Mouse (Mus musculus) embryonic facial prominence, embryonic 15.5 days (tissue): ENCODE data around the gene Vtn. TPM values are rescaled to one million over a fixed set of nuclear protein-coding genes. Genes with fewer than 3 reads are reported as not detected.

Source experiments
- ATAC-seq: fragments of 200-750 bp; cut with Nextera tagmentation; 2 replicates; pipeline ENCODE4 v1.8.0; 2017; ENCODE audit warnings: low read depth, moderate TSS enrichment; ENCODE audit not compliant: insufficient number of reproducible peaks, low FRiP score, low TSS enrichment
- H3K27ac ChIP-seq: fragments of 300-500 bp; sonication (generic); replicated peaks from 2 replicates; pipeline ENCODE4 v1.5.1; 2015; ENCODE audit warnings: mild to moderate bottlenecking, inconsistent platforms
- H3K27me3 ChIP-seq: fragments of 300-500 bp; sonication (generic); 2 replicates; pipeline ENCODE4 v1.6.1; 2015; ENCODE audit warnings: inconsistent platforms
- H3K36me3 ChIP-seq: fragments of 300-500 bp; sonication (generic); 2 replicates; pipeline ENCODE4 v1.6.1; 2015; ENCODE audit warnings: mild to moderate bottlenecking, inconsistent platforms
- H3K4me1 ChIP-seq: fragments of 300-500 bp; sonication (generic); 2 replicates; pipeline ENCODE4 v1.6.1; 2015; ENCODE audit warnings: inconsistent platforms
- H3K4me2 ChIP-seq: fragments of 300-500 bp; sonication (generic); replicated peaks from 2 replicates; pipeline ENCODE4 v1.6.1; 2015; ENCODE audit warnings: mild to moderate bottlenecking, inconsistent platforms
- H3K4me3 ChIP-seq: fragments of 300-500 bp; sonication (generic); replicated peaks from 2 replicates; pipeline ENCODE4 v1.5.1; 2015; ENCODE audit warnings: mild to moderate bottlenecking, inconsistent platforms
- H3K9ac ChIP-seq: fragments of 300-500 bp; sonication (generic); 2 replicates; pipeline ENCODE4 v1.6.1; 2015; ENCODE audit warnings: inconsistent platforms
- H3K9me3 ChIP-seq: fragments of 300-500 bp; sonication (generic); replicated peaks from 2 replicates; pipeline ENCODE4 v1.6.1; 2016; ENCODE audit warnings: inconsistent platforms
- WGBS: fragments of 180-500 bp; shearing (Covaris S2); methylation state at CpG from one replicate; pipeline ENCODE4 v1.1.7; 2015; 5-methylcytosine and 5-hydroxymethylcytosine counted together
- polyA plus RNA-seq: library from polyadenylated mRNA; unstranded; fragments of >200 nt; fragmentation: Nextera tagmentation; extraction: Ambion mirVana; gene quantifications from 2 replicates; pipeline ENCODE4 v1.2.1, GENCODE M21; 2015

Vtn gene
- polyA plus RNA-seq, 1 experiment from 2014 or later, result 4.4 TPM

DNA sequence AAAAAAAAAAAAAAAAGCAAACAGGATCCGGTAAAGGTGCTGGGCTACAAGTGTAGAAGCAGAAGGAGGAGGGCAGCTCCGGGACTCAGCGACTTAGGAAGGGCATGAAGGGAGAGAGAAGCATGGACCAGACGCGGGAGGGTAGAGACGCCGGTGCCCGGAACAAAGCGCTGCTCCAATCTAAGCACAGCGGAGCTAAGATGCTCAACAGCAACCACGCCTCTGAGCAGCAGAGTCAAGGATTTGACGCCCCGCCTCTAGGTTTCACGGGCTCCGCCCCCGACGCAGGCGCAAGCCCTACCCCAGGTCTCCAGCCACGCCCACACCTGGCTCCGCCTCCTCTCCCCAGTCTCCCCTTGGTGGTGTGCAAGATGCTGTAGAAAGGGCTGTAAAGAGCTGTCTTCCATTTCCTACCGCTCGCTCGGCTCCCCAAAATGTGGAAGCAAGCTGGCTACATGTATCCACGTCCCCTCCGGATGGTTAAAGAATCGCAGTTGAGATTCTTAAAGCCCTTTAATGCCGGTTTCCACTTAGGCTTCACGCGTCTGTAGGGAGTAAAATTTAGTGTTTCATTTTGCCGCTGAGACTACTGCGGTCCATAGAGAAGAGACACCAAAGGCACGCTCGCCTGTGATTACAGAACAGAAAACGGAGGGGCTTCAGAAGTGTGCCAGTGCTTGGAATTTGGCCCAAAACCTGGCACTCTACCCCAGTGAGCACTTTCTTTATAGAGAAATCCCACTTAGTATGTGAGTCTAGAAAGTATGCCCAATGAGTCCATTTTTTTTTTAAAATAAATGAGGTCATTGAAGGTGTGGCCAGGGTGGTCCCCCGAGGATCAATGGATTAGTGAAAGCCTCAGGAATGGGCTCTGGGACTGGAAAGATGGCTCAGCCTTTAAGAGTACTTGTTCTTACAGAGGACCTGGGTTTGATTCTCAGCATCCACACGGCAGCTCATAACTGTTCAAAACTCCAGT is 1.1 kb upstream of the Vtn start, which contains the start of gene Sarm1:
Gene Sarm1, minus strand, starts transcription at position 211 of the 979 bp plus-strand sequence.
- H3K36me3 ChIP-seq, result no peaks in the 10 kb centered on the region
- H3K4me1 ChIP-seq, result peaks cover 18% of the 10 kb centered on the region

DNA sequence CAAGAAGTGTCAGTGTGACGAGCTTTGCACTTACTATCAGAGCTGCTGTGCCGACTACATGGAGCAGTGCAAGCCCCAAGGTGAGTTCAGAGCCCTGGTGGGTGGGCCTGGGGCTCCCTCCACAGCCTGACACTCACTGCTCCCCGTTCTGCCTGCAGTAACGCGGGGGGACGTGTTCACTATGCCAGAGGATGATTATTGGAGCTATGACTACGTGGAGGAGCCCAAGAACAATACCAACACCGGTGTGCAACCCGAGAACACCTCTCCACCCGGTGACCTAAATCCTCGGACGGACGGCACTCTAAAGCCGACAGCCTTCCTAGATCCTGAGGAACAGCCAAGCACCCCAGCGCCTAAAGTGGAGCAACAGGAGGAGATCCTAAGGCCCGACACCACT is 652 bp downstream of the Vtn start:
- peaks cover 51% of the 10 kb centered on the region for H3K27me3 ChIP-seq
- no peak overlapping the region for H3K4me2 ChIP-seq
- ATAC-seq, result no peak
- peaks cover 18% of the 10 kb centered on the region for H3K4me1 ChIP-seq
- no peaks in the 10 kb centered on the region for H3K36me3 ChIP-seq
- no peaks in the 10 kb centered on the region for H3K9me3 ChIP-seq
- whole genome bisulfite sequencing, result 40% methylated on average over 16 of the region's 16 CpGs
- H3K9ac ChIP-seq, result no peak overlapping the region
- H3K4me3 ChIP-seq, result no peak overlapping the region
- H3K27ac ChIP-seq, result no peak overlapping the region

More for the DNA sequence above, 1.1 kb upstream of the Vtn start, which contains the start of gene Sarm1:
- ATAC-seq, result peak; percentile 93
- Histone ChIP-seq H3K9me3 (no peaks in the 10 kb centered on the region), H3K27ac (peak within 1 kb of the TSS; percentile 44; the same call in 1 of the 2 replicates), H3K4me3 (peak within 1 kb of the TSS; percentile 53), H3K9ac (peak within 1 kb of the TSS; percentile 7; the same call in 1 of the 2 replicates), H3K27me3 (peaks cover 58% of the 10 kb centered on the region), H3K4me2 (peak within 1 kb of the TSS; percentile 93)
- 2% methylated on average over 35 of the region's 36 CpGs for WGBS

DNA sequence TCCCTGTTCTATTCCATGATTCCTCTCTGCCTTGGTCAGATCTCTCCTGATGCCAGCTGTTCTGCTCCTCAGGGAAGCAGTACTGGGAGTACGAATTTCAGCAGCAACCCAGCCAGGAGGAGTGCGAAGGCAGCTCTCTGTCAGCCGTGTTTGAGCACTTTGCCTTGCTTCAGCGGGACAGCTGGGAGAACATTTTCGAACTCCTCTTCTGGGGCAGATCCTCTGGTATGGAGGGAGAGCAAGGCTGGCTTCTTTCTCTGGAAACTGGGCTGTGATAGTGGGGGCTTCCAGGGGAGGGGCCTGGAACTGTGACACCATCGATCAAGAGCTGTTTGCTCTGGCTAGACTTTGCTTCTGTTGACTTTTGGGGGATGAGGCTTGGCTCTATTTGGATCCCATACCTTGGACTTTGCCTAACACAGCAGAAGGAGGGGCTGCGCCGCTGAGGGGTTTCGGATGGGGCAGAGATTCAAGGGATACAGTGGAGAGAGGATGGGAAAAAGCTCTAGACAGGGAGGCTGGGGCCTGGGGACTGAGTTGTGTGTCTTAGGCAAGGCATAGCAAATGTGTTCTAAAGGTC is 1.8 kb downstream of the Vtn start:
- Histone ChIP-seq H3K4me3 (no peak overlapping the region), H3K36me3 (no peaks in the 10 kb centered on the region), H3K27ac (no peak overlapping the region), H3K4me1 (peaks cover 18% of the 10 kb centered on the region), H3K4me2 (no peak overlapping the region), H3K9me3 (no peaks in the 10 kb centered on the region), H3K9ac (no peak overlapping the region), H3K27me3 (peaks cover 41% of the 10 kb centered on the region)
- 73% methylated on average over 9 of the region's 9 CpGs for WGBS
- no peak for ATAC-seq

DNA sequence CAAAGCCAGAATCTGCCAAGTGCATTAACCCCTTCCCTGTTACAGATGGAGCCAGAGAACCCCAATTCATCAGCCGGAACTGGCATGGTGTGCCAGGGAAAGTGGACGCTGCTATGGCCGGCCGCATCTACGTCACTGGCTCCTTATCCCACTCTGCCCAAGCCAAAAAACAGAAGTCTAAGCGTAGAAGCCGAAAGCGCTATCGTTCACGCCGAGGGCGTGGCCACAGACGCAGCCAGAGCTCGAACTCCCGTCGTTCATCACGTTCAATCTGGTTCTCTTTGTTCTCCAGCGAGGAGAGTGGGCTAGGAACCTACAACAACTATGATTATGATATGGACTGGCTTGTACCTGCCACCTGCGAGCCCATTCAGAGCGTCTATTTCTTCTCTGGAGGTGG is 2.6 kb downstream of the Vtn start:
- 80% methylated on average over 20 of the region's 20 CpGs for WGBS
- peaks cover 14% of the 10 kb centered on the region for H3K4me1 ChIP-seq
- ATAC-seq, result no peak
- H3K27me3 ChIP-seq, result peaks cover 33% of the 10 kb centered on the region
- no peaks in the 10 kb centered on the region for H3K9me3 ChIP-seq
- no peak overlapping the region for H3K4me2 ChIP-seq
- H3K36me3 ChIP-seq, result peaks cover 3% of the 10 kb centered on the region; the same call in 1 of the 2 replicates
- H3K4me3 ChIP-seq, result no peak overlapping the region
- no peak overlapping the region for H3K27ac ChIP-seq
- no peak overlapping the region for H3K9ac ChIP-seq

DNA sequence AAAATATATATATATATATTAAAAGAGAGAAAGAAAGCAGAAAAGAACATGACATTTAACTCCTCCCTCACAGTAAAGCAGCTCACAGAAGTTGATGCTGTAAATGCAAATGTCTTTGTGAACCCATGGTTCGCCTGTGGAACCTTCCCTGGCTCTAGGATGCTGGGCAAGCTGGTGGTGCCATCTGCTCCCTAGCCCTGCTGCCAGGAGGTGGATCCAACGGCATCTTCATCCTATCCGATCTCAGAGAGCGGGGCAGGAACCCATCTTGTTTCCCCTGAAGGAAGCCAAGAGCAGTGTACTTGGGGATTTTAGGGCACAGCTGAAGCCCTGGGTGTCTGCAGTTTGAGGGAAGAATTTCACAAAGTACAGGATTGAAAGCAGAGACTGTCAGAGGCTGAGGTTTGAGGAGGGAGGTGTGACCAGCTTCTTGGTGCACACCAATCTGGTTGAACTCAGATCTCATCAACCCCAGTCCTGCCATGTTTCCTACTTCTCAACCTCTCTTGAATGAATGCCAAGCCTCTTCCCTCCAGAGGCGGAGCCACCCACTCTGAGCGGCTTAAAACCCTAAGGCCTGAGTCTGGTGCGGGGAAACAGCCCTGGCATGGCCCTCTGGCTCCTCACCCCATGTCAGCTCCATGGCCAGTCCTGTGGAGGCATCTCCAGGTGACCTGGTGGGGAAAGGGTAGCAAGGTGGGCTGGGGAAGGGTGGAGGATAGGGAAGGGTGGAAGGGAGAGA is 4.2 kb downstream of the Vtn start, which contains the start of gene Sebox:
Gene Sebox, plus strand, starts transcription at position 539 of the 742 bp plus-strand sequence.
- Histone ChIP-seq H3K4me3 (no peak within 1 kb of the TSS), H3K27me3 (peaks cover 25% of the 10 kb centered on the region), H3K36me3 (peaks cover 16% of the 10 kb centered on the region), H3K4me2 (no peak within 1 kb of the TSS), H3K9me3 (no peaks in the 10 kb centered on the region), H3K9ac (no peak within 1 kb of the TSS), H3K4me1 (peaks cover 2% of the 10 kb centered on the region; the same call in 1 of the 2 replicates), H3K27ac (no peak within 1 kb of the TSS)
- ATAC-seq, result no peak
- WGBS, result 61% methylated on average over 7 of the region's 7 CpGs

DNA sequence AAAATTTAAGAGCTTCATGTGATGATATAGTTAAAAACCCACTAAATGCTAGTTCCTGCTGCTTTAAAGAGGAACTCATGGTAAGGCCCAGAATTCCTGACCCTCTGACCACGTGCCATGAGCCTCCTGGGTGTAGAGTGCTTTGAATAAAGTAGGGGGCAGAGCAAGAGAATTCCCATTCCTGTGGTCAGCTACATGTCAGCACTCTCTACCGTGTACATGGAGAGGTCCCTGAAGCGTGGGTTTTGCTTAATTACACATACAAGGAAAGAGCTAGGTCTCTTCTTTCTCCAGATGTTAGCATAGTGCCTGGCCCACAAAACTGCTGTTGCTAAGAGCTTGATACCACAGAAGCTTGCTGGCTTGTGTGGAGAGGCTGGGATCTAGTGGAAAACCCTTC is 6.5 kb downstream of the Vtn start:
- Histone ChIP-seq H3K4me3 (no peak overlapping the region), H3K9me3 (no peaks in the 10 kb centered on the region), H3K36me3 (peaks cover 24% of the 10 kb centered on the region), H3K4me2 (no peak overlapping the region), H3K27me3 (peaks cover 5% of the 10 kb centered on the region; the same call in 1 of the 2 replicates), H3K4me1 (no peaks in the 10 kb centered on the region), H3K9ac (no peak overlapping the region), H3K27ac (no peak overlapping the region)
- WGBS, result 66% methylated on average over 3 of the region's 3 CpGs
- peak; percentile 73; the same call in 1 of the 2 replicates for ATAC-seq

DNA sequence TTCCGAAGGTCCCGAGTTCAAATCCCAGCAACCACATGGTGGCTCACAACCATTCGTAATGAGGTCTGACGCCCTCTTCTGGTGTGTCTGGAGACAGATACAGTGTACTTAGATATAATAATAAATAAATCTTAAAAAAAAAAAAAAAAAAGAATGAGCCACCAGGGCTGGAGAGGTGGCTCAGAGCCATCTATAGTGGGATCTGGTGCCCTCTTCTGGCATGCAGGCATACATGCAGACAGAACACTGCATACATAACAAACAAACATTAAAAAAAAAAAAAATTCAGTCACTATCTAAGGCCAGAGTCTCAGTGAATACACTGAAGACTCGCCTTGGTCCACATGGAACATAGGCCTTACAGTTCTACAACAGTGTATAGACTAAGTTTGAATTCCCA is 10.3 kb downstream of the Vtn start:
- Histone ChIP-seq H3K4me3 (no peak overlapping the region), H3K4me1 (peaks cover 15% of the 10 kb centered on the region), H3K4me2 (no peak overlapping the region), H3K9me3 (no peaks in the 10 kb centered on the region), H3K27ac (no peak overlapping the region), H3K9ac (no peak overlapping the region), H3K36me3 (peaks cover 32% of the 10 kb centered on the region), H3K27me3 (no peaks in the 10 kb centered on the region)
- WGBS, result 85% methylated on average over 5 of the region's 5 CpGs
- ATAC-seq, result no peak

DNA sequence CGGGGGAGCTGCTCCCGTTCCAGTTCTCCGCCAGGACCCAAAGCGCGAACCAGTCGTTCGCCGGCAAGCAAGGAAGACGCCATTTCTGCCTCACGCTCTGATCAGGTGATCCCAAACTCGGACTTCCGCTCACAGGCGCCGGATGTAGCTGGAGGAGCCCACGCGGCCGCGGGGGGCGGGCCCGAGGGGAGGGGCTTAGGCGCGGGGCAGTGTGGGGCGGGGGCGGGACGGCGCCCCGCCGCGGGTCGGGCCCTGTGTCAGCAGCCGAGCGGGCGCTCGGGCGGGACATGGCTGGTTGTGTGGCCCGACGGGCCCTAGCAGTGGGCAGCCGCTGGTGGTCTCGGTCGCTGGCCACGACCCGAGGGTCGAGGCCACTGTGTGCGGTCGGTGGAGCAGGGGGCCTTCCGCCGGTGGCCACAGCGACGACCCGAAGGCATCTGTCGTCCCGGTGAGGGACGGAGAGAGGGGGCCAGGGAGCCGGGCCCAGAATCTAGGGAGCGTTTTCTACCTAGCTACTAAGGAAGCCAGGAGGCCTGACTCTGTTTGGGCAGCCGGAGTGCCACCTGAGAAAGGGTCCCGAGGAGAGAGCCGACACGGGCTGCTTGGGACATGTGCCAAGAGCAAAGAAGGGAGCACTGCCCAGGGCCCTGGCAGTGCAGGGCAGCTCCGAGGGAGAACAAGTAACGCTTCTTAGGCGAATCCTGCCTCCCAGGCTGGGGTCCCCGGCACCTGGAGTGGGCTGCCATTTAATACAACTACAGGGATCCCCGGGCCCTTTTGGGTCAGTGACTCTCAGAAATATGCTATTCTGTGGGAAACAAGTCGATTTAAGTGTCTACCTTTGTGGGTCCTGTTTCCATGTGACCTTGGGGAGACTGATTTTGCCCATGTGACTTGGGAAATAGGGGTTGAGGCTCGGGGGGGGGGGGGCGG is 13.4 kb downstream of the Vtn start, which contains the start of the genes Tmem199 and Poldip2:
Gene Tmem199, minus strand, starts transcription at position 148 of the 933 bp plus-strand sequence.
Gene Poldip2, plus strand, starts transcription at position 169 of the 933 bp plus-strand sequence.
- peaks cover 49% of the 10 kb centered on the region for H3K36me3 ChIP-seq
- under 1% methylated on average over 66 of the region's 67 CpGs for WGBS
- peak within 1 kb of the TSS; percentile 98 for H3K9ac ChIP-seq
- peak; percentile 98 for ATAC-seq
- peaks cover 15% of the 10 kb centered on the region for H3K4me1 ChIP-seq
- H3K4me3 ChIP-seq, result peak within 1 kb of the TSS; percentile 79
- peak within 1 kb of the TSS; percentile 71 for H3K27ac ChIP-seq
- no peaks in the 10 kb centered on the region for H3K9me3 ChIP-seq
- no peaks in the 10 kb centered on the region for H3K27me3 ChIP-seq
- H3K4me2 ChIP-seq, result peak within 1 kb of the TSS; percentile 87

DNA sequence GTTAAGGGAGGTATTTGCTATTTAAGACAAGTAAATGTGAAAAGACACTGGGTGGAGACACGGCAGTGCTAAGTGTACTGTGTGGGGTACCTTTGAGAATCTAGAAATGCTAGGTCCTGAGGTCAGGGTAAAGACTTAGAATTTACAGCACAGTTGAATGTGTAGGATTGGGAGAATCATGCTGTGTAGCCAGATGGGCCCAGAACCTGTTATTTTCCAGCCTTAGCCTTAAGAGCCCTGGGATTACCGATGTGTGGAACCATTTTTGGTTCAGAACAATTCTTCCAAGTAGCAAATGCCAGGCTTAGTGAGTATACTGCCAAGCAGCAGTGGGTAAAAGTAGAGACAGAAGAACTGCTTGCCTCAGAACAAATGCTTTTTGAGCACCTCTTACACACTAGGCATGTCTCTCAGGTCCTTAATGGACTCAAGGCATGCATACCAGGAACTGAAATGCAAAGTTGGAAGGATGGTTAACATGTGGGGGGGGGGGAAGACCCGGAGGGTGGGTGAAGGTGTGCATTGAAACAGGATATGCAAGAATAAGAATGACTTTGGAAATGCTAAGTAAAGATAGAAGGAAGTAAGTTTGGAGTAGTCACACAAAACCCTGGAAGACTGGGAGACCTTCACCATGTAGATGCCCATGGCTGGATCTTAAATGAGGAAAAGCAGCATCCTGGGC is 14.4 kb downstream of the Vtn start:
- peak overlapping the region; percentile 87 for H3K4me2 ChIP-seq
- H3K9me3 ChIP-seq, result no peaks in the 10 kb centered on the region
- no peak overlapping the region; the same call in 1 of the 2 replicates for H3K9ac ChIP-seq
- H3K4me3 ChIP-seq, result peak overlapping the region; percentile 79
- no peak overlapping the region for H3K27ac ChIP-seq
- H3K4me1 ChIP-seq, result peaks cover 15% of the 10 kb centered on the region
- no peaks in the 10 kb centered on the region for H3K27me3 ChIP-seq
- peaks cover 50% of the 10 kb centered on the region for H3K36me3 ChIP-seq
- 76% methylated on average over 3 of the region's 3 CpGs for WGBS
- no peak for ATAC-seq
